Mouse (Mus musculus): Measurements from ENCODE around the gene Sfmbt1.

Sfmbt1 gene

DNA sequence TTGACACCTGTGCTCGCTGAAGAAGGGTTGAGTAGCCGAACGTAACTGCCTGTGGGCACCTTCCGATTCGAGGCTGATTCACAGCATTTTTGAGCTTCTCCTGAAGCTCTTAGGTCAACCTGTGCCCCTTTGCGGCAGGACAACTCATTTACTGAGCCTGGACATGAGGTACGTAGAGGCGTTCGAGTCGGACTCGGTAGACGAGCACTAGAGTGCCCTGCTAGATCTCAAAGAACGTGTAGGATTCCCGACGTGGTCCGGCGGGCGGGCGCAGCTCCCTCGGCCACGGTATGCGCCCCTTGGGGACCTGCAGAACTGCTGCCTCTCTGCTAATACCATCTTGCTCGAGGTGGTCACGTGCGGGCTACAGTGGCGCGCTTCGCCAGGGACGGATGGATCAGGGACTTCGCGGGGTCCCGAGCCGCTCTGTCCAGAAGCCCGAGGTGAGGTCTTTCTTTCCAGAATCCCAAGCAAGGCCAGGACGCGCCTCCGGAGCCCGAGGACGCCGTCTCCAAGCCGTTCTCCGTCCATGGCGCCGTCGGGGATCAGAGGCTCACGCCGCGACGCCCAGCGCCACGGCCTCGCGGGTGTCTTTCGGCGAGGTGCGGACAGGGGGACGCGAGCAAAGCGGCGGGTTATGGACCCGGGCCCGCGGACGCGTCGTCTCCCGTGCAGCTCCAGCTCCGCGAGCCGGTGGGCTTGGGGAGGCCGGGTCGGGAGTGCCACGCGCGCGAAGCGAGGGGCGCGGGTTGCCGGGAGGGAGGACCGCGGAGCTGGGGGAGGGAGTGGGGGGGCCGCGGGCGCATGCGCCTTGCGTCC, at the start of gene Sfmbt1:
Gene Sfmbt1, plus strand, starts transcription at position 51 of the 819 bp plus-strand sequence.
- in situ Hi-C loops (cut with MboI, MseI) = loop anchor here (5.0 kb wide), 1 partner anchor 88 kb away; the partner anchor contains the start of gene Prkcd

- in situ Hi-C loops (cut with MboI, MseI) = no loop called here
Observed at GRCm38 (mm10) chr14:30666061-30666460, 48.6 kb upstream of the Sfmbt1 start.

- in situ Hi-C loops (cut with MboI, MseI) = no loop called here
Observed at GRCm38 (mm10) chr14:30666604-30667003, 48.0 kb upstream of the Sfmbt1 start.

GRCm38 (mm10) chr14:30670161-30670560, 44.5 kb upstream of the Sfmbt1 start:
- in situ Hi-C loops (cut with MboI, MseI) = loop anchor here (5.0 kb wide), 1 partner anchor 73 kb away; no protein-coding TSS in a partner anchor

- in situ Hi-C loops (cut with MboI, MseI) = loop anchor here (5.0 kb wide), 1 partner anchor 74 kb away; no protein-coding TSS in a partner anchor
Observed at GRCm38 (mm10) chr14:30671095-30671985, 43.3 kb upstream of the Sfmbt1 start.

DNA sequence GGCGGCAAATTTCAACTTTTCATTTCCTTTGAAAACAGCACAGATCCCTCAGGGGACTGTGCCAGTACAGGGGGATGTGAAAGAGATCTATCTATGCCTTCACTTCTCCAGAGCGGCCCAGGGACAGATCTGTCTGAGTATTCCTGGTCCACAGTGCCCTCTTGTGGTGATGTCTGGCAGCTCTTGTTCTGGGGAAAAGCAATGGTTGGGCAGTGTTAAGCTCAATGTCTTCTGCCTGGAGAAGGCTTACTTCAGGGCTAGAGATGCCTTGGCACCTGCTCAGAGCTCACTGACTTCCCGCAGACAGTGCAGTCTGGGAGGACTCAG, 42.7 kb upstream of the Sfmbt1 start:
- in situ Hi-C loops (cut with MboI, MseI) = loop anchor here (5.0 kb wide), 1 partner anchor 75 kb away; no protein-coding TSS in a partner anchor

- in situ Hi-C loops (cut with MboI, MseI) = loop anchor here (5.0 kb wide), 1 partner anchor 78 kb away; no protein-coding TSS in a partner anchor
Observed at GRCm38 (mm10) chr14:30674947-30675346, 39.7 kb upstream of the Sfmbt1 start.

DNA sequence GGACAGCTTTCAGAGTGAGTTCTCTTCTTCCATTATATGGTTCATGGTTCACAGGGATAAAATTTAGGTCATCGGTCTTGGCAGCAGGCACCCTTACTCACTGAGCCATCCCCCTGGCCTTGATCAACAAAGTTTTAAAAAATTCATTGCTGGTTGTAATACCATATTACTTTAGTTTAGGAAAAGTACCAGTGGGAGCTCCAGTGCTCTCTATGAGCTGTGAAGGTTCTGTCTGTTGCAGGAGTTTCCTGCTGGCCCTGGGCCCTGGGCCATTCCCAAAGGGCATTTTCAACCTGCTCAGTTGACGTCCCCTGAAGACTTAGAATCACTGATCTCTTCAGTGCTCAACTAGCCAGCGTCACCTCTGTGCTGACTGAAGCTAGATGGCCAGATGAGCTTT, 32.5 kb upstream of the Sfmbt1 start:
- in situ Hi-C loops (cut with MboI, MseI) = no loop called here

DNA sequence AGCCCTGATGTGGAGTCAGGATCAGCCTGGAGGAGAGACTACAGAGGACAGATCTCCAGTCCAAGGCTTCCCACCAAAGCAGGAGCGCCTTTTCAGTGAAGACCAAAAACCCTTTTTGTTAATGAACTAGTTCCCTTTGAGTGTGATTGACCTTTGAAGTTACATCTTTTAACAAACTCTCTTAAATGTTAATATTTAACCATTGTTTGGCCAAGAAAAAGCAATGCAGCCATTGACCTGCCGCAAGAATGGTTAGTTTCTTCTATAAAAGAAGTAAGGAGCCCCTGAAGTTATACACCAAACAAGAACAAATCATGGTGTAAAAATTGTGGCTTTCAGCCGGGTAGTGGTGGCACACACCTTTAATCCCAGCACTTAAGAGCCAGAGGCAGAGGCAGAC, 24.0 kb upstream of the Sfmbt1 start:
- in situ Hi-C loops (cut with MboI, MseI) = no loop called here

- in situ Hi-C loops (cut with MboI, MseI) = no loop called here
Observed at GRCm38 (mm10) chr14:30692439-30692838, 22.2 kb upstream of the Sfmbt1 start.

GRCm38 (mm10) chr14:30694786-30695185, 19.9 kb upstream of the Sfmbt1 start:
- in situ Hi-C loops (cut with MboI, MseI) = no loop called here

DNA sequence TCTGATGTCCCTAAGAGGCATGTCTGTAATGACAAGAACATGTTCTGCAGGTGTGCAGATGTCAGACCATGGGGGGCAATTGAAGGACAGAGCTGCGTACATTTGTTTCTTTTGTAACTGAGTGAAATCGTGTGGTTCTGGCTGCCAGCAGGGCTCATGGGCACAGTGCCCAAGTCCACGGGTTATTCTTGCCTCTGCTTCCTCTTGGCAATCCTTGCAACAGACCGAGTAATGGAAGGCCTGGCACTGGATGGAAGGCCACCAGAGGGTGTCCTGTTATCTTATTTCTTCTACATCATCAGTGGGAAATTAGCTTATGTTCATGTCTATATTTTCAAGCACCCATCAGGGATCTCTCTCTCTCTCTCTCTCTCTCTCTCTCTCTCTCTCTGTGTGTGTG, 19.0 kb upstream of the Sfmbt1 start:
- in situ Hi-C loops (cut with MboI, MseI) = no loop called here

DNA sequence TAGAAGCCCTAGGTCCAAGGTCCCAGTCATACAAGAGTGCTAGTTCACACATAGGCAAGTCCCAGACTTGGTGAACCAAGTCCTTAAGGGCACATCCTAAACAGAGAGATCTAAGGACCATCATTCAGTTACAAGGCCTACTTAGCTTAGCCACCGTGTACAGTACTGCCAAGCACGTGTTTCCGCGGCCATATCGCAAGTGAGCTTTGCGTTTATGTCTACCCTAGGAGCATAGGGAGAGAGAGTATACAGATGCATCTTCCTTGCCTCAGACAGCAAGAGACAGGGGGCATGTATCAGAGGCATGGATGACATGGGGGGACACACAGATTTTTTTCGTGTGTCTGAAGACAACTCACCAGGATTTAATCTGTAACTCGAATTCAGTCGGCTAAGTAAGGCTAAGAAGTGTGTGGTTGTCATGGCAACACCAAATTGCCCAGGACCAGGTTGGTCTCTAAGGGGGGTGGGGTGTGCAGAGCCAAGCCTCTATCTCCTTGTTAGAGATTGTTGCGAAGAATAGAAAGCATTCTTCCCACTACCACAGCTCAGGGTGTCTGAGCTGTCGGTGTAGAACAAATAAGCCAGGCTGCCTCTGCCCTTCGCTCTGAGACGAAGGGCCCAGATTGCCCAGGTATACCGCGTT, 17.1 kb upstream of the Sfmbt1 start:
- in situ Hi-C loops (cut with MboI, MseI) = no loop called here

DNA sequence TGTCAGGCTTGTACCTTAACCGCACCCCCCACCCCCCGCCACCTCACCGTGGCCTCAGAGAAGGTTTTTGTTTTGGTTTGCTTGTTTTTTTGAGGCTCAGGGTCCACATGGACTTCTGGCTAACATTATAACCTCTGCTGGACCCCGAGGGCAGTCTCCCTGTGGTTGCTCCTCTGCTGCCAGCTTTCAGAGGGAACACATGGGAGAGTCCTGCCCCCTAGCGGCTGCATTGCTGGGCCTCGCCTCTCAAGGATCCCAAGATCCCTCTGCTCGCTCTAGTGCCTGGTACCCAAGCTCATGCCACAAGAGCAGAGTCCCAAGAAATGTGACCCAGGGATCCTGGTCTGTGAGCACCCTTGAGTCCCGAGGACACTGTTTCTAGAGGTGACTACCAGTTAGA, 15.0 kb upstream of the Sfmbt1 start:
- in situ Hi-C loops (cut with MboI, MseI) = no loop called here

DNA sequence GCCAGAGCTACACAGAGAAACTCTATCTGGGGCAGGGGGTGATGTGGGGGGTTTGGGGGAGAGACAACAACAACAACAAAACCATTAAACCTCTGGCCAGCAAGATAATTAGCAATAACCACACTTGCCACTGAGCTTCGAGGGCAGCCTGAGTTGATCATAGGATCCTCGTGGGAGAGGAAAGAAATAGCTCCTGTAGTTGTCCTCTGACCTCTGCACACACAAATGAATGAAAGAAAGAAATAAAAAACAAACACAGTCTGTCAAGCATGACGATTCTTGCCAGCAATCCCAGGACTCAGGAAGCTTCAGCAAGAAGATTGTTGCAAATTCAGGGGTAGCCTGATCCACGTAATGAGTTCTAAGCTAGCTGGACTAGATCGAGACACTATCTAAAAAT, 12.1 kb upstream of the Sfmbt1 start:
- in situ Hi-C loops (cut with MboI, MseI) = no loop called here

DNA sequence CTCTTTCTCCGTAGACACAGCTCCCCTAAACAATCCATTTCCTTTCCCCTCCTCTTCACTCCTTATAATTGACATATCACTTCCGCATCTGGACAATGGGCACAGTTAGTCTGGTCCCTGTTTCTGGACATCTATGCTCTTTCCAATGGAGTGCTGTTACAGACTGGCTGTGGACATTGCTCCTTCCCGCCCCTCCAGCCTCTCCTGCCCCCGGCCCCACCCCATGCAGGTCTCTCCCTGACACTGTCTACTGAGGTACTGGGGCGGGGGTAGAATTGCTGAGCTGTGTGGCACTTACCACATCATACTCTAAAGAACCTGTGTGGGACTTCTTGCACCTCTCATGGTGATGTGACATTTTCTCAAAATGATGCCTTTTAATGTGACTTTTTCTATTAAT, 11.6 kb upstream of the Sfmbt1 start:
- in situ Hi-C loops (cut with MboI, MseI) = no loop called here

DNA sequence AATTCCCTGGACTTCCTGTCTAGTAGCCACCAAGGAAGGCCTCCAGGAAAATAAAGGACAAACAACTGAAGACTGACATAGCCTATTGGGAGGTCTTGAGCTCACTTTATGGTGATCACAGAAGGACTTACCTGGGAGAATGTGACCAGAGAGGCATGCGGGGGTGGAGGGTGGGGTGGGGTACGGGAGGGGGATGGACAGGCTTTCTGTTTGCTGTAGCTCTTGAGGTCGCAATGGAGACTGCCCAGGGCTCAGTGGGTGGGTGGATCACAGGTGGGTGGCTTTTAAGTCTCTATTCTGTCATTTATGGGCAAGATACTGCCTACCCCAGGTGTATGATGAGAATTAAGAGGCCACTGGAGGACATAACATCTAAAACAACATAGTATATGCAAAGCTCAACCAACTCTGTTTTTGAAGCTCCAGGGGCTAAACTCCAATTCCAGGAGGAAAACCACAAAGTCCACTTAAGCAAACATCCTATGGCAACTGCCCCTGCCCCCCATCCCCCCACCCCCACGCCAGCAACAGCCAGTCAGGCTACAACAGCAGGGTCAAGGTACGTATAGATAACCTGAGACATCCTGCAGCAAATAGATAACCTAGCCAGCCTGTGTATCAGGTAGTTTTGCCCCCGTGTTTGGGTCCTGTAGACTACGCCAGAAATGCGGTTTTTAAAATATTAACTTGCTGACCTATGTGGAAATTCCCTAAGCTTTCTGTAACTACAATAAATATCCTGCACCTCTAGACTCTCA, 10.4 kb upstream of the Sfmbt1 start:
- in situ Hi-C loops (cut with MboI, MseI) = no loop called here

DNA sequence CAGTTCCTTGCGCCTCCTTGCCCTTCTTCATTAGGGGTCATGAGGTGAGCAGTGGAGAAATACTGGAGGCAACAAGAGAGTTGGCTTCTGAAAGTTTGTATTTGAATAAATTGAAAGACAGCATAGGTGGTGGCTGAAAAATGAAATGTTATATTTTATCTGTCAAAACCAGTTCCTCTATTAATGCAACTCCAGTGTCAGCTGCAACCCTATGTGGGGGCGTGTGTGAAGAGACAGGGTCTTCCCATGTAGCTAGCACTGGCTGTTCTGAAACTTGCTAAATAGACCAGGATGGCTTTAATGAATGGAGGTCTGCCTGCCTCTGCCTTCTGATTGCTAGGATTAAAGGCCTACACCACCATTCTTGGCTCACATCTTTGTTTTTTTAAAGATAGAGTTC, 2.8 kb upstream of the Sfmbt1 start:
- in situ Hi-C loops (cut with MboI, MseI) = no loop called here

DNA sequence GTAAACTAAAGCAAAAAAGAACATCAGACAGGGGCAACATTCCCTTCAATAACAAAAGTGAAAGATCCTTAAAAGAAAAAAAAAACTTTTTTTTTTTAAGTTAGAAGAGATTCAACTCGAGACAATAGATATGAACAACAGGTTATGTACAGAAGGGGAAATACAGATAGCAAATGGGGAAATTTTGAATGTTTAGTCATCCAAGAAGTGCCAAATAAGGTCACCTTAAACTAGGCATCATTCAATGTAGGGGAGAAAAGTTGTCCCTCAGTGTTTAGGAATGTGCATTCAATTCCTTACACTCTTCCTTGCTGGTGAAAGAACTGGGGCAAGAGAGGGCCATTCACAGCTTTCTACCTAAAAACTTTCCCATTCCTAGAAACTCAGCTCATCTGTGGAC, 880 bp upstream of the Sfmbt1 start:
- in situ Hi-C loops (cut with MboI, MseI) = no loop called here

GRCm38 (mm10) chr14:30715618-30716050, 985 bp downstream of the Sfmbt1 start:
- in situ Hi-C loops (cut with MboI, MseI) = loop anchor here (5.0 kb wide), 1 partner anchor 88 kb away; the partner anchor contains the start of gene Prkcd
